Mouse (Mus musculus): ENCODE measurements around the gene Mapkapk2. TPM values are rescaled to one million over a fixed set of nuclear protein-coding genes. Genes with fewer than 3 reads are reported as not detected.
A peak's percentile ranks its signal among the peaks of the same experiment; 100 is the strongest.
"Not testable (repeated sequence)": the region's sequence is repeated elsewhere in the genome, so short reads cannot be mapped to it uniquely, and the experiment has no call there.

Mapkapk2 gene
- polyA plus RNA-seq (2016; fragmentation: Nextera tagmentation; extraction: Ambion mirVana): 59.2 and 60.3 TPM in 2 replicates

DNA sequence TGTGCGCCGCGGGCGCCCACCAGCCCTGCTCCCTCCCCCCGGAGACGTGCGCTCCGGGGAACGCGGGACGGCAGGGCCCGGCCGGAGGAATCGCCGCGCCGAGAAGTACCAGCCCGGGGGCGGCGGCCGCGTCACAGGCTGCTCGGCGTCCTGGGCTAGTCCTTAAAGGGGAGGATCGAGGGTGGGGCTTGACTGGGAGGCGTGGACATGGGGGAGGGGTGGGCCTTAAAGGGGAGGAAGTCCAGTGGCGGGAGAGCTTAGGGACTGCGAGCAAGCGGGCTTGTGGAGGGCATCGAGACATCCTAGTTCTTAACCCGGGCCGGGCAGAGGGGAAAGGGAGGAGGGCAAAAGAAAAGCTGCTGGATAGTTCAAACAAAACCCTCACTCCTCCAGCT is at the start of gene Mapkapk2:
Gene Mapkapk2 (minus strand): TSS at position 127 of the 395 bp plus-strand sequence.
- Histone ChIP-seq H3K9me3 (no peaks in the 10 kb centered on the region), H3K36me3 (no peaks in the 10 kb centered on the region), H3K4me3 (peak within 1 kb of the TSS; percentile 92), H3K4me1 (peaks cover 39% of the 10 kb centered on the region), H3K27me3 (ENCODE audit: insufficient read depth, poor library complexity, severe bottlenecking) (no peaks in the 10 kb centered on the region), H3K27ac (peak within 1 kb of the TSS; percentile 97)
- WGBS: under 1% methylated on average over 32 of the region's 32 CpGs
- peak; percentile 97 for DNase-seq (ENCODE audit: low spot score)

DNA sequence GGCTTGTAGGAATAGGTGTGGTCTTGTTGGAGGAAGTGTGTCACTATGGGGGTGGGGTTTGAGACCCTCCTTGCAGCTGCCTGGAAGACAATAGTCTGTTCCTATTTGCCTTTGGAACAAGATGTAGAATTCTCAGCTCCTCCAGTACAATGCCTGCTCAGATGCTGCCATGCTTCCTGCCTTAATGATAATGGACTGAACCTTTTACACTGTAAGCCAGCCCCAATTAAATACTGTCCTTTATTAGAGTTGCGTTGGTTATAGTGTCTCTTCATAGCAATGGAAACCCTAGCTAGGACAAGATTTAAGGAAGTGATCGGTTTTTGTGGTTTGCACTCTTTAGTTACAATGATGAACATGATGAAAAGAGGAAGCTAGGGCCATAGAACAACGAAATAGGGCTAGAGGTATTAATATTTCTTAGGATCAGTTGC is 48.6 kb upstream of the Mapkapk2 start:
- Histone ChIP-seq H3K36me3 (no peaks in the 10 kb centered on the region), H3K4me1 (no peaks in the 10 kb centered on the region), H3K27me3 (ENCODE audit: insufficient read depth, poor library complexity, severe bottlenecking) (no peaks in the 10 kb centered on the region), H3K4me3 (no peak overlapping the region), H3K27ac (no peak overlapping the region), H3K9me3 (no peaks in the 10 kb centered on the region)
- WGBS: 81% methylated on average over 3 of the region's 3 CpGs
- DNase-seq (ENCODE audit: low spot score): no peak

DNA sequence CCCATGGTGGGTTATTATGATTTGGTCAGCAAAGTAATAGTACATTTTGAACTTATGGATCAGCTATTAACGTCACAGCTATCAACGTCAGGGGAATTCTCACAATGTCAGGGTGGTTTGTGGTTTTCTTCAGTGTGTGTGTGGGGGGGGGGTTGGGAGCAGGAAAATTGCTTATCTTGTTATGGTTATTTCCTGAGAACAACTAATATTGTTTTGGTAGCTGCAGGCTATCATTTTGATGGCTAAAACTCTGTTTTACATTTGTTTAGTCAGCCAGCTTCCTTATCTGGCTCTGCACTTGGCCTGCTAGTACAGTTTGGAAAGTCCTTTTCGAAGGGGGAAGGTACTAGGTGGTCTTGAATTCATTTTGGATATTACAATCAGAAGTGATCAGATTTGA is 47.6 kb upstream of the Mapkapk2 start:
- not testable (repeated sequence) for H3K27me3 ChIP-seq (ENCODE audit: insufficient read depth, poor library complexity, severe bottlenecking); H3K9me3 ChIP-seq; DNase-seq (ENCODE audit: low spot score); H3K36me3 ChIP-seq; H3K4me3 ChIP-seq; H3K4me1 ChIP-seq; H3K27ac ChIP-seq
- 75% methylated on average over 3 of the region's 3 CpGs for WGBS

DNA sequence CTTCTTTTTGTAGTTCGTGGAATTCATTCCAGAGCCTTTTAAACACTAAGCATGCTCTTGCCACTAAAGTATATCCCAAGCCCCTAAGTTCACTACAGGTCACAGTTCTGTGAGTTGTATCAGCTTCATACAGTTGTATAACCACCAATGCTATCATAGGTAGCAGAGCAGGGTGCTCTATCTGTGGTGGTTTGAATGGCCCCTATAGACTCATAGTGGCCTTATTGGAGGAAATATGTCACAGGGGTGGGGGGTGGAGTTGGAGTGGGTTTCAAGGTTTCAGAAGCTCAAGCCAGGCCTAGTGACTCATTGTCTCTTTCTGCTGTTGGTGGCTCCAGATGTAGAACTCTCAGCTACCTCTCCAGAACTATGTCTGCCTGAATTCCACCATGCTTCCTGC is 44.8 kb upstream of the Mapkapk2 start:
- Histone ChIP-seq H3K36me3 (no peaks in the 10 kb centered on the region), H3K4me1 (peaks cover 15% of the 10 kb centered on the region; the same call in 1 of the 2 replicates), H3K27me3 (ENCODE audit: insufficient read depth, poor library complexity, severe bottlenecking) (no peaks in the 10 kb centered on the region), H3K9me3 (no peaks in the 10 kb centered on the region), H3K4me3 (no peak overlapping the region), H3K27ac (no peak overlapping the region)
- DNase-seq (ENCODE audit: low spot score): no peak
- WGBS: 72% methylated on average over 1 of the region's 1 CpGs

DNA sequence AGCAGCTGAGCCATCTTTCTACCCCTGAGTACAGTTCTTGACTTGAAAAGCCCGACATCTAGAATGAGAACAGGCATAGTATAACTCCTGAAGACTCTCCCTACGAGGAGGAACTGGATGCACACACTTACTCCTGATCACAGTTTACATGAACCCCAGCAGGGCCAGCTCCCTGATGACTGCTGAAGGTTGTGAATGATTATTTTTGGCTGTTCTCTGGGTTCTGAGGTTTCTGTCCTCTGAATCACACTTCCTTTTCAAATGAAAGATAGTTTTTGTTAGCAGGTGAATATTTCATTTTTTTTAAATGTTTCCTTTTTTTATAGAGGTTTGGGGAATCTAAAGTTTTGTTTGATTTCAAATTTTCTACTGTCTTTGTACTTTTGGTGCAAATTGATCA is 43.8 kb upstream of the Mapkapk2 start:
- peaks cover 15% of the 10 kb centered on the region; the same call in 1 of the 2 replicates for H3K4me1 ChIP-seq

DNA sequence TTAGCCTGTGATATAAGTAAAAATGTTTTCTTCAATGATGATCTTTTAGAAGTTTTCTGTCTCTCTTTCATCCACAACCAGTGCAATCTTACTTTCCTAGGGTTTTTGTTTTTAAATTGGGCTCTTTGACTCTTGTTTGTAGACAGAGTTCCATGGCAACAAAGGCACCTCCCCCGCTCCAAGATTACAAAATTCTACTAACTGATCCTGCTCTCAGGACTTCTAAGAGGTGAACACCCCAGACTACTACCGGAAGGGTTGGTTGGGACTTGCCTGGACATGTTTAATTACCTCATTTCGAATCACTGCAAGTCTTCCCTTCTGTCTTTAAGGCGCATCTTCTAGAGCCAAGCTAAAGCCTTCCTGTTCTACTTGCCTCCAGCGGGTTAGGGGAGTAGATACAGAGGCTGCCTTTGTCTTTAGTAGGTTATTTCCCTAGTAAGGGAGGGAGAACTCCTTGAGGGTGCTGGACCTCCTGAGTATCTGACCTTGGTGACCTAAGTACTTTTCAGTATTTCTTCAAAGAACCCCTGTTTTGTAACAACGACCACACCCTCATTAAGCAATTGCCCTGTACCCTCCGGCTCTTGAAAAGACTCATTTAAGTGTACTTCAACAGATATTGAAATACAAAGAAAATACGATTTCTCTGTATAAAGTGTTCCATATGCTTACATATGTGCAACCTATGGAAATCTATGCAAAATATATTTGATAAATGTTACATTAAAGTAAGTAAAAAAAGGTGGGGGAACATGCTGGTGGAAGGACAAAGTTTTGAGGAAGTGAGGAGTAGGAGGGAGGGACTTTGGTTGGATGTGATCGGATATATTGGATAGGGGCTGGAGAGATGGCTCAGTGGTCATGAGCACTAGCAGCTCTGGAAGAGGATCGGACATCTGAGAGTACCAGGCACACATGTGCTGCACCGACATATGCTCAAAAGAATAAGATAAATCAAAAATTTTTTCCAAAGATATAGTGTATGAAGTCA is 41.8 kb upstream of the Mapkapk2 start:
- no peak for DNase-seq (ENCODE audit: low spot score)
- H3K9me3 ChIP-seq: no peaks in the 10 kb centered on the region
- H3K27me3 ChIP-seq (ENCODE audit: insufficient read depth, poor library complexity, severe bottlenecking): no peaks in the 10 kb centered on the region
- peaks cover 19% of the 10 kb centered on the region for H3K4me1 ChIP-seq
- H3K36me3 ChIP-seq: no peaks in the 10 kb centered on the region
- 69% methylated on average over 11 of the region's 11 CpGs for WGBS
- peak overlapping the region; percentile 96 for H3K4me3 ChIP-seq
- H3K27ac ChIP-seq: peak overlapping the region; percentile 89

More for the DNA sequence above, 43.8 kb upstream of the Mapkapk2 start:
- no peaks in the 10 kb centered on the region for H3K9me3 ChIP-seq
- no peak overlapping the region for H3K27ac ChIP-seq
- H3K27me3 ChIP-seq (ENCODE audit: insufficient read depth, poor library complexity, severe bottlenecking): no peaks in the 10 kb centered on the region
- 58% methylated on average over 2 of the region's 2 CpGs for WGBS
- no peak for DNase-seq (ENCODE audit: low spot score)
- no peaks in the 10 kb centered on the region for H3K36me3 ChIP-seq
- no peak overlapping the region for H3K4me3 ChIP-seq

DNA sequence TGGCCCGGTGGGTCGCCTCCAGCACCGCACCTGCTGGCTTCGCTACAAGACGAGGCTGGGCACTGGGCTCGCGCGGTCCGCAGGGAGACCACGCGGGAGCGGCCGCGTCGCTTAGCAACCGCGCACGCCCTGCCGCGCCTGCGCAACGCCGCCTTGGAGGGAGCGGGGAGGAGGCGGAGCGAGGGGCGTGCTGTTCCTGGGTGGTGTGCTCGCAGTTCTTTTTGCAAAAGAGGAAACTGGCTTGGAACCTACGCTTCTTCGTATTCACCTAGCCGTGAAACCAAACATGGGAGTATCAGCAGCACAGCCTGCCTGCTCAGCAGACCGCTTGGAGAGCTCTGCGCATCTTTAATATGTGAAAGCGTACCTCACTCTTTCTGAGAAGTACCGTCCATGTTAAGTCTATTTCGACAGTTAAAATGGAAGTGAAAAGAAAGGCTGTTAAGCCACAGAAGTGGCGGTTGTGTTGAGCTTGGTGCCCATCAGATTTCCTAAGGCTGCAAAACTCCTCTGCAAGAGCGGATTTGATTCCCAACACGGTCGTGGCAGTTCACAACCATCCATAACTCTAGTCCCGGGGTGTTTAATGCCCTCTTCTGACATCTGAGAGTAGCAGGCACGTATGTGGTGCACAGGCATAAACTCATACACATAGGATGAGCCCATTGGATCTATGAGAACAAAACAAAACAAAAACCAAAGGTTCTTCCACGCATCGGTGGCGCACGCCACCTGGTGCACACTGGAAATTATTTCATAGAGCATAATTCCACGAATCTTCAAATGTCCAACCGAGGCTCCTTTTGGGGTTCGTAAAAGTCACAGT is 40.8 kb upstream of the Mapkapk2 start, which contains the start of gene Dyrk3:
Gene Dyrk3 (minus strand): TSS at position 150 of the 826 bp plus-strand sequence.
- Histone ChIP-seq H3K4me1 (peaks cover 19% of the 10 kb centered on the region), H3K9me3 (no peaks in the 10 kb centered on the region), H3K4me3 (peak within 1 kb of the TSS; percentile 96), H3K27me3 (ENCODE audit: insufficient read depth, poor library complexity, severe bottlenecking) (no peaks in the 10 kb centered on the region), H3K27ac (peak within 1 kb of the TSS; percentile 89), H3K36me3 (no peaks in the 10 kb centered on the region)
- WGBS: 5% methylated on average over 49 of the region's 49 CpGs
- DNase-seq (ENCODE audit: low spot score): peak; percentile 95

DNA sequence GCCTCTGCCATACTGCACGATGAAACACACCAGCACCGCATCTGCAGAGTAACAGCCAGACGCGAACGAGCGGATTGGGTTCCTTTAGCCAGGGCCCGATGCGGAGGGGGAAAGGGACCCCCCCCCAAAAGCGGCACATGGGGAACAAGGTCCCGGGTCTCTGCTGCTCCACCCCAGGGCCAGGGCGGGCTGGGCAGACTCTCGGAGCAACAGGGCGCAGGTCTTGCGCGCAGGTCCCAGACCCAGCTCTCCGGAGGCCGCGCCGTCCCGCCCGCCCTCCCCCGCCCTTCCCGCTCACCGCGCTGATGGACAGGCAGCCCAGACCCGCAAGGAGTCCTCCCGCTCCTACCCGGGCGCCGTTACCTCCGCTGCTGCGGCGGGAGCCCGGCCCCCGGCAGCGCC is 40.1 kb upstream of the Mapkapk2 start:
- peak overlapping the region; percentile 89 for H3K27ac ChIP-seq
- whole genome bisulfite sequencing: under 1% methylated on average over 36 of the region's 36 CpGs
- H3K36me3 ChIP-seq: no peaks in the 10 kb centered on the region
- H3K4me3 ChIP-seq: peak overlapping the region; percentile 96
- H3K9me3 ChIP-seq: no peaks in the 10 kb centered on the region
- peak; percentile 88 for DNase-seq (ENCODE audit: low spot score)
- H3K4me1 ChIP-seq: peaks cover 19% of the 10 kb centered on the region
- H3K27me3 ChIP-seq (ENCODE audit: insufficient read depth, poor library complexity, severe bottlenecking): no peaks in the 10 kb centered on the region

DNA sequence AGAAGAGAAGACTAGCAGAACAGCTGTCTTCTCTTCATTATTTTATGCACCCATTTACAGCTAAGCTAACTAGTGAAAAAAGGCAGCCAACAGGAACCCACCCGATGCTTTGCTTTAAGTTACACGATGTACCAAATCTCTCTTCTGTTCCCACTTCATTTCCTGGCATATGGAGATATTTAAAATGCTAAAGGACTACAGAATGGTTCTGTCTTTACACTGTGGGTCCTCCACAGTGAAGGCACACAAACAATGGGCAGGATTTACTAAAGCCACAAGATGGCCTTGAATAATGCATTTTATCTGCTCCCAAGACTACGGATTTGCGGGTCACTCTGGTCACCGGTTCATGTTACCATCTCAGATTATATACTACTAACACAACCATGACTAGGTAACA is 39.5 kb upstream of the Mapkapk2 start:
- WGBS: 35% methylated on average over 5 of the region's 5 CpGs
- no peak for DNase-seq (ENCODE audit: low spot score)

DNA sequence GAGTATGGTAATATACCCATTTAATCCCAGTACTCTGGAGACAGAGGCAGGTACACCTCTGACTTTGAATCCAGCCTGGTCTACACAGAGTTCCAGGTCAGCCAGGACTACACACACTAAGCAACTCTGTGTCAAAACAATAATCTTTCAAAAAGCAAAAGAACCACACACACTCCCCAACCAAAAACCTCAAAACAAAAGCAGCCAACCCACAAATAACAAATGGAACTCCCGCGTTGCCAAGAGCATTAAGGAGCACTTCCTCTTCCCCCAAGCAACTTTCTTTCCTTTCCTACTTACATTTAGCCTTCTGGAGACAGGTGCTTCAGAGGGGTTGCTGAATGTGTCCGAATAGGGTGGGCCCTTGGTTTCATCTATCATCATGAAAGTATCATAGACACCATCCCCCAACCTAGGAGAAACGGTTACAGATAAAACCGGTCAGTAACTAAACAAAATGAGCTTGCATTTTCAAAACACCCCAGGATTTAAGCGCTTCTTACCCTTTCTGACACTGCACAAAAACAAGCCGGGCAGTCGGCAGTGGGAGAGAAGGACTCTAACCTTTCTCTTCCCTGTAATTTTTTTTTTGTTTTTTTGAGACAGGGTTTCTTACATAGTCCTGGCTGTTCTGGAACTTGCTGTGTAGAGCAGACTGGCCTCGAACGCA is 38.5 kb upstream of the Mapkapk2 start:
- WGBS: 75% methylated on average over 10 of the region's 10 CpGs
- H3K27ac ChIP-seq: no peak overlapping the region
- peaks cover 19% of the 10 kb centered on the region for H3K4me1 ChIP-seq
- H3K27me3 ChIP-seq (ENCODE audit: insufficient read depth, poor library complexity, severe bottlenecking): no peaks in the 10 kb centered on the region
- H3K36me3 ChIP-seq: no peaks in the 10 kb centered on the region
- DNase-seq (ENCODE audit: low spot score): no peak
- H3K9me3 ChIP-seq: no peaks in the 10 kb centered on the region
- H3K4me3 ChIP-seq: no peak overlapping the region

More for the DNA sequence above, 39.5 kb upstream of the Mapkapk2 start:
- Histone ChIP-seq H3K9me3 (no peaks in the 10 kb centered on the region), H3K27me3 (ENCODE audit: insufficient read depth, poor library complexity, severe bottlenecking) (no peaks in the 10 kb centered on the region), H3K4me1 (peaks cover 19% of the 10 kb centered on the region), H3K36me3 (no peaks in the 10 kb centered on the region), H3K4me3 (peak overlapping the region; percentile 96), H3K27ac (no peak overlapping the region)

DNA sequence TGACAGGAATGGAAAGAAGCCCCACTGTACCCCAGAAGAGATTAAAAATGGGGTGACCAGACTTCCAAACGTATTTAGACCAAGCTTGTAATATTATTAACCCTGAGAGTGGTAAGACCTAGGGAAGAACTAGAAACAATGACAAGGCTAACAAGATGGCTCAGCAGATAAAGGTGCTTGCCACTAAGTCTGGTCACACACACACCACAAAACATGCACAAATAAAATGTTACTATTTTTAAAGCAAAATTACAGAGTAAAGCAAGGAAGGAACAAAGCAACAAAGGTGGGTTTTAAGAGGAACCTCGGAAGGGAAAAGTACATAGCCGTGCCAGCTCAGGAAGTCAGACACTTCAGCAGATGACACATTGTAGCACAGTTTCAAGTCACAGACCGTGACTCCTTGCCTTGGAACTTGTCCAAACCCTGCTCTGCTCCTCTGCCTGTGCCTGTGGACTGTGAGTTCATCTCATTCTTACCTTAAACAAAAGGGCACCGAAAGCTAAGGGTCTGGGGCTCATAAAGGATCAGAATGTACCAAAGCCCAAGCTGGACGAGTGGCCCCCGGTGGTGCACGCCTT is 37.4 kb upstream of the Mapkapk2 start:
- H3K36me3 ChIP-seq: peaks cover 3% of the 10 kb centered on the region; the same call in 1 of the 2 replicates
- DNase-seq (ENCODE audit: low spot score): no peak
- H3K4me1 ChIP-seq: peaks cover 19% of the 10 kb centered on the region
- H3K27ac ChIP-seq: no peak overlapping the region
- H3K4me3 ChIP-seq: no peak overlapping the region
- H3K9me3 ChIP-seq: no peaks in the 10 kb centered on the region
- no peaks in the 10 kb centered on the region for H3K27me3 ChIP-seq (ENCODE audit: insufficient read depth, poor library complexity, severe bottlenecking)
- WGBS: 69% methylated on average over 8 of the region's 8 CpGs

DNA sequence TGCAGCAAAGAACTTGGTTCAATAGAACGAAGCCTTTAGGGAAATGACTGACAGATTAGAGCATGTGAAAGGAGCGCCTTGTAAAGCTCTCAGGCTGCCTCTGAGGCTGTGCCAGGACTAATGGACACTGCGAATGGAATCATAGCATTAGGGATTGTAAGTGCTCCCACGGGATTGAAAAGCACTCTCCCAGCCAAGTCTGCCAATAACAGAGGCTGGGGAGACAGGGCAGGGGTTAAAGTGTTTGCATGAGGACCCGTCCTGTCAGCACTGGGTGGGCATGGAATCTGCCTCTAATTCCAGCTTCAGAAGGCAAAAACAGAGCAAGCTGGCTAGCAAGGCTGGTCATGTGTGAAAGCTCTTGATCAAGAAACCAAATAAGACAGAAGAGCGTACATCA is 36.6 kb upstream of the Mapkapk2 start:
- WGBS: 70% methylated on average over 6 of the region's 6 CpGs
- Histone ChIP-seq H3K36me3 (peaks cover 11% of the 10 kb centered on the region; the same call in 1 of the 2 replicates), H3K4me1 (peaks cover 17% of the 10 kb centered on the region), H3K4me3 (no peak overlapping the region), H3K9me3 (no peaks in the 10 kb centered on the region), H3K27me3 (ENCODE audit: insufficient read depth, poor library complexity, severe bottlenecking) (no peaks in the 10 kb centered on the region), H3K27ac (no peak overlapping the region)
- DNase-seq (ENCODE audit: low spot score): no peak
